Mouse (Mus musculus): ENCODE measurements around the gene Igdcc4.

DNA sequence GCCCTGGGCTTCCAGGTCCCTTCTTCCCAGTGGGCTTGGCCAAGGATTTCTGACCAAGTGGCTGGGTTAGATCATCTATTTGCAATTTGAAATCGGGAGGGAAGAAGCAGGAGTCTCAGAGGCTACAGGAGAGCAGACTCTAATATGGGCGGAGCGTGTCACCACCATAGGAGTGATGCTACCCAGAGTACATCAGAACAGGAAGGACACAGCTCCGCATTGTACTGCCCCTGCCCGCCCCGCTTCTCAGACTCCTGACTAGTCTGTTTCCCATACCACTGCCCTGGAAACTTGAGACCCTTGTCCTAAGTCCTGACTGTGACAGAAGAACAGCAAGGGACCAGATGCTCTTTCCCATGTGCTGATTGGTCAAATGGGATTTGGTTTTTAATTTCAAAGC, 56.3 kb downstream of the Igdcc4 start:
- TF ChIP-seq POLR2A (IDR thresholded peaks at IDR 0.05; ENCODE audit: insufficient read depth, low read depth, low read length) (no peak), CTCF (IDR thresholded peaks at IDR 0.05; ENCODE audit: insufficient read depth, low read depth, low read length) (no peak)
